ENCODE assay signal across 18 mouse cellular contexts in genomic region chr3:28526671-28527070, GRCm38 (mm10).
DNase-seq lines count a peak whose midpoint lies in the region; ATAC-seq and TF ChIP-seq lines count a peak whose summit lies in the region.
"Had no signal": no experiment of that assay in that cellular context is flagged by ENCODE, and none has a peak within 500 bp of the region (broad histone marks: within the 10 kb centered on the region; RNA-seq: fewer than 3 reads in every experiment).

No protein-coding gene starts in this region.

- no peaks in the 10 kb centered on the region for H3K27me3 ChIP-seq in forebrain, embryonic 16.5 days (replicated peaks; ENCODE audit: control insufficient read depth, insufficient read depth, low read length)
- no peaks in the 10 kb centered on the region for H3K27me3 ChIP-seq in forebrain, embryonic 12.5 days
- H3K27me3 ChIP-seq in liver, adult 2 months (ENCODE audit: control insufficient read depth, insufficient read depth, low read length), result no peaks in the 10 kb centered on the region
- H3K27me3 ChIP-seq in liver, embryonic 11.5 days (replicated peaks; ENCODE audit: control insufficient read depth, insufficient read depth, low read length), result no peaks in the 10 kb centered on the region
- H3K27me3 ChIP-seq: CH12.LX; heart, embryonic 12.5 days; intestine, embryonic 15.5 days had no signal

- DNase-seq in liver, adult 2 months (ENCODE audit: extremely low read depth, low read depth, low spot score), result peak; percentile 12
- no peak for DNase-seq in liver, embryonic 11.5 days (ENCODE audit: low spot score)
- peak; percentile 69 for DNase-seq in Muller cell, postnatal 12 days (ENCODE audit: inconsistent ontology term)
- DNase-seq in adrenal gland, postnatal 14 days, result no peak
- DNase-seq: adrenal gland, adult 8-10 months; cerebellum, adult 18-20 months; cerebellum, adult 9-11 months; cerebellum, postnatal 36 days; gastrocnemius, postnatal 10 days had no signal

- H3K4me2 ChIP-seq in forebrain, embryonic 16.5 days (ENCODE audit: low read length), result no peak overlapping the region
- no peak overlapping the region for H3K4me2 ChIP-seq in forebrain, embryonic 12.5 days
- H3K4me2 ChIP-seq in liver, embryonic 11.5 days, result no peak overlapping the region
- H3K4me2 ChIP-seq: heart, embryonic 12.5 days; hindbrain, embryonic 14.5 days; intestine, embryonic 15.5 days had no signal

- H3K36me3 ChIP-seq in forebrain, embryonic 16.5 days (ENCODE audit: control insufficient read depth, insufficient read depth), result no peaks in the 10 kb centered on the region
- no peaks in the 10 kb centered on the region for H3K36me3 ChIP-seq in forebrain, embryonic 12.5 days (replicated peaks)
- H3K36me3 ChIP-seq in liver, adult 2 months (ENCODE audit: control insufficient read depth, insufficient read depth, low read length), result no peaks in the 10 kb centered on the region
- no peaks in the 10 kb centered on the region for H3K36me3 ChIP-seq in liver, embryonic 11.5 days (ENCODE audit: control insufficient read depth, insufficient read depth, low read length)
- H3K36me3 ChIP-seq: embryonic facial prominence, embryonic 10.5 days; heart, embryonic 12.5 days; hindbrain, embryonic 10.5 days; intestine, embryonic 15.5 days had no signal

- ATAC-seq in forebrain, embryonic 16.5 days, result peak; percentile 34; the same call in 1 of the 2 replicates
- no peak for ATAC-seq in forebrain, embryonic 12.5 days (ENCODE audit: low FRiP score)
- no peak for ATAC-seq in liver, embryonic 11.5 days (replicated peaks; ENCODE audit: low FRiP score)
- ATAC-seq: intestine, embryonic 15.5 days had no signal

- TF ChIP-seq CTCF in liver, adult 2 months (IDR thresholded peaks at IDR 0.05; ENCODE audit: low read depth, low read length), result no peak
- TF ChIP-seq CTCF in cortical plate, adult 2 months (IDR thresholded peaks at IDR 0.05; ENCODE audit: extremely low read depth, insufficient read depth, low read length), result no peak

- no peaks in the 10 kb centered on the region for H3K9me3 ChIP-seq in forebrain, embryonic 16.5 days (ENCODE audit: control insufficient read depth, low read length)
- H3K9me3 ChIP-seq in forebrain, embryonic 12.5 days, result no peaks in the 10 kb centered on the region
- no peaks in the 10 kb centered on the region for H3K9me3 ChIP-seq in liver, embryonic 11.5 days (ENCODE audit: control insufficient read depth, low read length)
- H3K9me3 ChIP-seq: embryonic facial prominence, embryonic 10.5 days; heart, embryonic 12.5 days; hindbrain, embryonic 10.5 days; intestine, embryonic 15.5 days had no signal

- H3K27ac ChIP-seq in forebrain, embryonic 16.5 days (ENCODE audit: low read length), result no peak overlapping the region
- no peak overlapping the region for H3K27ac ChIP-seq in forebrain, embryonic 12.5 days
- no peak overlapping the region for H3K27ac ChIP-seq in liver, adult 2 months (replicated peaks; ENCODE audit: insufficient read depth, low read depth, low read length)
- no peak overlapping the region for H3K27ac ChIP-seq in liver, embryonic 11.5 days (ENCODE audit: low read depth, low read length)
- H3K27ac ChIP-seq in cortical plate, adult 2 months (ENCODE audit: insufficient read depth, low read length), result peak overlapping the region; percentile 91
- H3K27ac ChIP-seq: embryonic facial prominence, embryonic 10.5 days; hindbrain, embryonic 10.5 days; hindbrain, embryonic 14.5 days; intestine, embryonic 15.5 days had no signal

- TF ChIP-seq POLR2A in liver, adult 2 months (IDR thresholded peaks at IDR 0.05; ENCODE audit: extremely low read depth, insufficient read depth, low read length), result no peak
- no peak for TF ChIP-seq POLR2A in cortical plate, adult 2 months (IDR thresholded peaks at IDR 0.05; ENCODE audit: extremely low read depth, insufficient read depth, low read length)

- 9% methylated on average over 2 of the region's 2 CpGs for WGBS in forebrain, embryonic 16.5 days
- WGBS in forebrain, embryonic 12.5 days, result 43% methylated on average over 2 of the region's 2 CpGs
- WGBS in liver, adult 2 months, result 74% methylated on average over 2 of the region's 2 CpGs
- 67% methylated on average over 2 of the region's 2 CpGs for WGBS in liver, embryonic 11.5 days

- H3K4me3 ChIP-seq in forebrain, embryonic 16.5 days (replicated peaks; ENCODE audit: low read length), result no peak overlapping the region
- H3K4me3 ChIP-seq in forebrain, embryonic 12.5 days (replicated peaks), result no peak overlapping the region
- H3K4me3 ChIP-seq in liver, adult 2 months (ENCODE audit: insufficient read depth, low read depth, low read length), result no peak overlapping the region
- H3K4me3 ChIP-seq in liver, embryonic 11.5 days (ENCODE audit: low read depth, low read length), result no peak overlapping the region
- no peak overlapping the region for H3K4me3 ChIP-seq in cortical plate, adult 2 months (ENCODE audit: insufficient read depth, low read length)
- H3K4me3 ChIP-seq: embryonic facial prominence, embryonic 10.5 days; heart, embryonic 12.5 days; hindbrain, embryonic 10.5 days; intestine, embryonic 15.5 days had no signal

- peaks cover 17% of the 10 kb centered on the region for H3K4me1 ChIP-seq in forebrain, embryonic 16.5 days (replicated peaks; ENCODE audit: control insufficient read depth, insufficient read depth, low read length)
- peaks cover 6% of the 10 kb centered on the region; the same call in 1 of the 2 replicates for H3K4me1 ChIP-seq in forebrain, embryonic 12.5 days
- no peaks in the 10 kb centered on the region for H3K4me1 ChIP-seq in liver, adult 2 months (ENCODE audit: control insufficient read depth, insufficient read depth, low read length)
- H3K4me1 ChIP-seq in liver, embryonic 11.5 days (replicated peaks; ENCODE audit: control insufficient read depth, insufficient read depth, low read length), result no peaks in the 10 kb centered on the region
- H3K4me1 ChIP-seq in cortical plate, adult 2 months (ENCODE audit: control insufficient read depth, insufficient read depth, low read length), result peaks cover 15% of the 10 kb centered on the region; the same call in 1 of the 2 replicates
- H3K4me1 ChIP-seq: embryonic facial prominence, embryonic 10.5 days; intestine, embryonic 15.5 days had no signal

- no peaks in the 10 kb centered on the region for H3K79me2 ChIP-seq in liver, adult 2 months (ENCODE audit: control insufficient read depth, insufficient read depth, low read length)

- H3K9ac ChIP-seq in forebrain, embryonic 16.5 days (replicated peaks; ENCODE audit: low read depth, low read length), result no peak overlapping the region
- H3K9ac ChIP-seq in forebrain, embryonic 12.5 days, result no peak overlapping the region
- no peak overlapping the region for H3K9ac ChIP-seq in liver, adult 2 months (ENCODE audit: low read depth, low read length)
- no peak overlapping the region for H3K9ac ChIP-seq in liver, embryonic 11.5 days (ENCODE audit: low read depth, low read length)
- H3K9ac ChIP-seq: heart, embryonic 12.5 days; hindbrain, embryonic 14.5 days; intestine, embryonic 15.5 days had no signal

Comparison
In these comparisons a context has a peak if more than half of its experiments do, and no peak if none do; other contexts are left out.
1. DNase-seq: peak in liver, adult 2 months (single experiment) and Muller cell, postnatal 12 days (single experiment); none in liver, embryonic 11.5 days (single experiment) and adrenal gland, postnatal 14 days (single experiment).